Mouse (Mus musculus) gastrocnemius, postnatal 14 days (tissue): ENCODE data around the gene Vat1l. TPM values are rescaled to one million over a fixed set of nuclear protein-coding genes. Genes with fewer than 3 reads are reported as not detected.

Experiments used
- DNase-seq: peaks from one replicate; pipeline ENCODE4 v3.0.0; 2021; ENCODE audit warnings: mixed read lengths
- intact Hi-C: fragments of 180-260 bp; cut with DNase I; formaldehyde crosslinking; loops from one replicate; pipeline ENCODE4 v1.15.1; 2025; ENCODE audit warnings: low total_unique reads
- long read RNA-seq, 2 experiments: library from polyadenylated mRNA; stranded (forward); transcript quantifications; one replicate each; pipeline ENCODE4 v2.0.0; 2021
- total RNA-seq, 2 experiments: library from RNA; stranded (reverse); gene quantifications; 2 replicates each; pipeline ENCODE4 v1.2.3; 2021

Gene Vat1l
- 1 to 10 TPM in 1 of 2 experiments, under 1 TPM in 1; 0.66 to 6.0 TPM for total RNA-seq
- long read RNA-seq, experiment 1: 0 reads
- long read RNA-seq, experiment 2: 0 reads

DNA sequence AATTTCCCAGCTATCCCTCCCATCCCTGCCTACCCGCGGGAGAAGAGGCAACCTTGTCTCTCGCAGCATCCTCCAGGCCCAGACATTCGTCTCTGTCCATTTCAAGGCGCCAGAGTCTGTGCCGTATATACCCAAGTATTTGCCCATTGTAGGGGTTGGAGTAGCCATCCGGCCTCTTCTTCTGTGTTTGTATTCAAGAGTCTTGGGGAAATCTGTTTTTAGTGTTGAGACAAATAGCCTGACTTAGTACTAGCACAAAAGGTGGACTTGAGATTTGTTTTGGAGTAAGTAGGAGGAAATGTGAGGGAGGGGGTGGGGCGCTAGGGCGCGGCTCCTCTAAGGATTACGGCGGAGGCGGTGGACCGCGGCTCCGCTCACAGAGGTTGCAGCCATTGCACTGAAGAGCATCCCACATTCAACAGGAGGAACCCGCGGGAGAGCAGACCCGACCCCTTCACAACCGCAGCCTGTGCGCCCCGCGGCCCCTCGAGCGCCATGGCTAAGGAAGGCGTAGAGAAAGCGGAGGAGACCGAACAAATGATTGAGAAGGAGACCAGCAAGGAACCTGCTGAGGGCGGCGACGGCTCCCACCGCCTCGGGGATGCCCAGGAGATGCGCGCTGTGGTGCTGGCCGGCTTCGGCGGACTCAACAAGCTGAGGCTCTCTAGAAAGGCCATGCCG is at the start of gene Vat1l:
Vat1l (plus strand) TSS at position 392 of the 681 bp plus-strand sequence.
- no peak for DNase-seq
- intact Hi-C loops: no loop called here

DNA sequence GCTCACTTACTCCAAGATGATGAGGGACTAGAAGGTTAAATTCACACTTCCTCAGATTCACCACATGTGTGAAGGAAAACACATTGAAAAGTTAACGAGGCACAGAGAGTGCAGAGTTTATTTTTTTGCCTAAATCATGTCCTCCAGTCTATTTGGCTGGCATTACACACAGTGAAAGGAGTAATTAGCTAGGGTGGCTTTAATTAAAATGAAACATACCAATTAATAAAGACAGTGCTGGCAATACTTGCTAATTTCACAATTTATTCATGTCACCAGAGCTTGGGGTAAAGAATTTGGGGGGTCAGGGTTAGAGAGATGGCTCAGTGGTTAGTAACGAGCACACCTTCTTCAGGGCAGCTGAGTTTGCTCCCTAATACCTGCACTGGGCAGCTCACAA is 46.8 kb upstream of the Vat1l start:
- intact Hi-C loops: no loop called here
- no peak for DNase-seq

DNA sequence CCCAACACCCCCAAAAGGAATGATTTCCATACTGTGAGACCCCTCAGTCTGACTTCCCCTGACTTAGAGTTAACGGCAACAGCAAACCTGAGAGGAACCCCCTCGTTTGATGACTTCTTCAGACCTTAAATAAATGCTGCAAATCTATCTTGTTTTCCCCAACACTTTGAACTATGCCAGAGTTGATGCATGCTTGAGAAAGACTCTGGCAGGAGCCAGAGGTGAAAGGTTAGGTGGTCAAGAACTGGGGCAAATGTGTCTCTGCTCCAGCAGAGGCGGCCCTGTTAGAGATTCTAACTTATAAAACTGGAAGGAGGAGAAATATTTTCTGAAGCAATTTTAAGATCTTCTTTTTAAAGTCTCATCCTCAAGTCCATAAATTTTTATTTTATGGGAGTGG is 45.7 kb upstream of the Vat1l start:
- intact Hi-C loops: no loop called here
- DNase-seq: no peak

DNA sequence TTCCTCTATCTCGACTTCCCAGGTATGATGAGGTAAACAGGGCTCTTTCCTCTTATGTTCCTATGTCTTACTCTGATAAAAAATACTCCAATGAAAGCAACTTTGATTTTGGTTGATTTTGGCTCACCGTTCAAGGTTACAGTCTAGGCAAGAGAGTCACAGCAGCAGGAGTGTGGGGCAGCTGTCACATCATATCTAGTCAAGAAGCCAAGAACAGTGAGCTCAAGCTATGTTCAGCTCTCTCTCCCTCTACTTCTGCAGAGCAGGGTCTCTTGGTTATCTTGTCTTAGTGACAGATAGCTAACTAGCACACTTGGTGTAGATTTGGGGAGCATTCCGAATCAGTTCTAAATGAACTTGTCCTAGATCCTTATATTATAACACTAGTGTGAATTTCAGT is 41.5 kb upstream of the Vat1l start:
- no peak for DNase-seq
- intact Hi-C loops: no loop called here

DNA sequence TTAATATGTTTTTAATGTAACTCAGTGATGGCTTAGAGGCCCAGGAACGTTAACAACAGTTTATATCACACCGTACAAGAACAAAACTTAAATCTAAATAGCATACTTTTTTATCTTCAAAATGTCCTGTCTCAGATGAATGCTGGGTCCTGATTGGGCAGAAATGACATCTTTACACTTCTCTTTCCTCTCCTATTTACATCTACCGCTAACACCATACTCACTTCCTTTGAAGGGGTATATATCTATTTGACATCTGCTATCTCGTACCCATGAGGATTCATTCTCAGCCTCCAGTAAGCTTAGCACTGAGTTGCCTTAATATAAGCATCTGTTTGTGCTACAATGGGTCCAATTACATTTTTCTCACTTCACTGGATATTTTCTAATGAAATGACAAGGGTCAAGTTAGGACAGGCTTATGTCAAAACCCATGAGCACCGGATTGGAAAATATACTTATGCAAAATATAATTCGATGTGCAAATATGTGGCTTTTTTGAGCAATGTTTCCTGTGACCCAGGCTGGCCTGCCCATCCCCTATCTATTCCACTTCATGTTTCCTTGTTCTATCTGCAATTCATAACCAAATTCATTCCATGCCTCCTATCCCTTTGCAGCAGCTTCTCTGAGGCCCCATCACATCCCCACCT is 40.8 kb upstream of the Vat1l start:
- intact Hi-C loops: no loop called here
- no peak for DNase-seq

DNA sequence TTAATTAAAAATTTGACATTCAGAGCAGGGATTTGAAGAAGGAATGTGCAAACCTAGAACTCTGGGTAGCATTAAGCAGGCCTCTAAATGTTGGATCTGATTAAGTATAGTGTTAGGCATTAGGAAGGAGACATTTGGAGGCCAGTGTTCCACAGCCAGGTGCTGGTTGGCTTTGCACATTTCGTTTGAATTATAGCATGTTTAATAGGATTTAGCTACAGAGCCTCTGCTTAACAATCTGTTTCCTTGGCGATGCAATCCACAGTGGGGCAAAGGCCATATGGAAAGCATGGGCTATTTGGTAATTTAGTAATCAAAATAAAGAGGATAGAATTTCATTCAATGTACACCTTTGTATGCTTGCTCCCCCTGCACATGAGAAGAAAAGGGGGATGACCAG is 39.7 kb upstream of the Vat1l start:
- DNase-seq: no peak
- intact Hi-C loops: no loop called here

DNA sequence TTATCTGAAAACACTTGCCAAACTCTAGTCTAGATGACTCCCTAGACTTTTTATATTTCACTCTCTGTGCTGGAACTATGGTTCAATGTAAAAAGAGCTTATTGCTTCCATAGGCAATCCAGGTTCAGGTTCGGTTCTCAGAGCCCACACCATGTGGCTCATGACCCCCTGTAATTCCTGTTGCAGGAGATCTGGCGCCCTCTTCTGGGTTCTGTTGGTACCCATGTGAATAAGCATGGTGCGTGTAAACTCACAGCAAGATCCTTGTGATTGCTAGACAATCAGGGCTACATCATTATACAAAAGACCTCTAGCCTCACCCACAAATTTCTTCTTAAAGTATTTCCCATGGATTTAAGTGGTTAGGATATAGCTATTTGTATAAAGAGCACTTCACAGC is 28.7 kb upstream of the Vat1l start:
- intact Hi-C loops: no loop called here
- no peak for DNase-seq

DNA sequence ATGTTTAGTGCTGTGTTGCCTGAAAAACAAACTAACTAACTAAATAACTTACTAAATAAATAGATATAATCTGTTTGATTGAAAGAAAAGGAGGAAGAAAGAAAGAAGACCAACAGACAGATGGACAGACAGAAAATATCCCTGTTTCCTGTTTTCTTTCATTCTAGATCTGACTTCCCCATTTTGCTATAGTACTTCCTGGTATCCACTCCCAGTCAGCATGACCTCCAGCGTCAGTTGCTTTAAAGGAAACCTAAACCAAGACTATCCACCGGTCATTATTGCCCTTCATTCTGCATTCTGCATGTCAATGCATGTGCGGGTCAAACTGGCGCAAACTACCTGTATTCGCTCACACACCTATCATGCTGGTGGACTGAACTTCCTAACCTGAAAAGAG is 12.1 kb upstream of the Vat1l start:
- no peak for DNase-seq
- intact Hi-C loops: no loop called here

DNA sequence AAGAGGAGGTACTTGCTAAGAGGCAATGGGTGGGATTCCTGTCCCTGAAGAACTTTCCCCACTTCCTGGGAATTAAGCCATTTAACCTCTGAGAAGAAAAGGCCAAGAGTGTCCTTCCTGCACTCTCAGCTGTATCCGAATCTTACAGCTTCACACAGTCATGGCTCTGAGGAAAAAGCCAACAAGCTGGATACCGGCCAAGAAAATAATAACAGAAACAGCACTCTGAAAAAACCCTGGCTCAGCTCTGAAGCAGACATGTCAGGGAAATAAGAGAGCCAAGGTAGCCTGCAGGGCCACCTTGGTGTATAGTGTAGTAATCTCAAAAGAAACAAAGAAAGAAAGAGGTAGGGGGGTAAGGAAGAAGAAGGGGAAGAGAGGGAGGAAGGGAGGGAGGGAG is 6.4 kb upstream of the Vat1l start:
- no peak for DNase-seq
- intact Hi-C loops: no loop called here

DNA sequence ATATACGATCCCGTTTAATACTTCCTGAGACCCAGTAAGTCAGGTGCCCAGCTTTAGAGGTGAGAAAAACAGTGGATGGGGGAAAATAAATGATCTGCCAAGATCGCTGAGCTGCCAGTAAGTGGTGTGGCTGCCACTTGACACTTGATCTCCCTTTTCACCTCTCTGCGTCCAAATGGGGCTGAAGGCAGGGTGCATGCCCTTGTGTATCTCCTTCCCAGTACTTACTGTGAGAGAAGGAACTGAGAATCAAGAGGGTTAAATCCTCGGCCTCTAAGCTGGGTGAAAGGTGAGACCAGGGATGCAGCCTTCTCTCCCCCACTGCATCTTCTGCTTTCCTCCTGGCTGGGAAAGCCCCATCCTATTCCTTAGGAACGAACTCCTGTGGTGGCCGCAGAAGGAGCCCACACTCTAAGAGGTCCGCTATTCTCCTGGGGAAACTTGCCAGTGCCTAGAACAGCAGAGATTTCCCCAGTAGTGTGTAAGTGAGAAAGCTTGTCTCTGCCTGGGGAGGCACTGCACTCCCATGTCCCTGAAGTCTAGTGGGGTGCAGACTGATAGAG is 1.1 kb downstream of the Vat1l start:
- DNase-seq: no peak
- intact Hi-C loops: no loop called here

DNA sequence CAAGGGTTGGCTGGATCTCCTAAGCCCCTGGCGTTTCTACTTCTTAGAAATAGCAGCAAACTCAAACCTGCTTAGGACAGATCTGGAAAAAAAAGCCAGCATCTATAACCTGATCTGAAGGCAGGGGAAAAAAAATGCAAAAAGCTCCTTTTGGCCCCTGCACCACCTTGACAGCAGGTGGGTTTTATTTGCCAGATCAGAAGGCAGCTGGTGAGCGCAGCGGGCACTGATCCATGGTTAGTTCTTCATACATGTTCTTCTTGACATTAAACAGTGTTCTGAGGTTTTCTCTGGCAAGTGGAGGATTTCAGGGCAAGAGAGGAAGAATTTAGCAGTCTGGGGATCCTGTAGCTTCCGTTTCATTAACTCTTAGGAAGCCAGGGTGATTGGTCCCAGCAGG is 1.6 kb downstream of the Vat1l start:
- intact Hi-C loops: no loop called here
- DNase-seq: no peak

DNA sequence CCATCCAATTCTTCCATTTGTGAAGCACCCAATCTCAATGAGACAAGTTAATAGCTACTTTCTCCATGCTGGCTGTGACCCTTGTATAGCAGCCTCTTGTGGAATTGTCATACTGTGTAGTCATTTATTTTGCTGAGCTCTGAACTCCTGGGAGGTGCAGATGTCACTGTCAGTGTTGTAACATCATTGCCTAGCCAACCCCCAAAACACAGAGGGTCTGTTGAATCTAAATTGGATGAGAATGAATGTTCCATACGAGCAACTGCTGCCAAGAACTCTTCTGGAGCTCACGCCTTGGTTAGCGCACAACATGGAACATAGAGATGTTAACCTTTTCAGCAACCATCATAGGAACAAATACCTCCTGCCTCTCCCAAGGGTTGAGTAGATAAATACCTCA is 15.4 kb downstream of the Vat1l start:
- DNase-seq: no peak
- intact Hi-C loops: no loop called here

DNA sequence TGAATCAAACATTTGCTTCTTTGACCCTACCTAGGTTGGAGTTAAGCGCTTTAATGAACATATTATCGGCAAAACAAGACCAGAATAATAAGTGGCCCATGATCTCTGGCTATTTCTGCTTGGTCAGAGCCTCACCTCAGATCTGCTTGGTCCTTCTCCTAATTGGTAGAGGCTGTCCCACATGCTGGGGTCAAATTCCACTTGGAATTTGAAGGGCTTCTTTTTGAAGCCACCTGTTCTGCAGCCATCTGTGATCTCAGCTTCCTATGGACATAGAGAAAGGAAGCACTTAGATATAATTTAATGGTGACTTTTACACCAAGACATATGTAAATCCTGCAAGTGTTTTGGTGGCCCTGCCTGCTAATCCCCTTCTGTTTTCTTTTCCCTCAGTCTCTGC is 16.6 kb downstream of the Vat1l start:
- intact Hi-C loops: no loop called here
- no peak for DNase-seq

DNA sequence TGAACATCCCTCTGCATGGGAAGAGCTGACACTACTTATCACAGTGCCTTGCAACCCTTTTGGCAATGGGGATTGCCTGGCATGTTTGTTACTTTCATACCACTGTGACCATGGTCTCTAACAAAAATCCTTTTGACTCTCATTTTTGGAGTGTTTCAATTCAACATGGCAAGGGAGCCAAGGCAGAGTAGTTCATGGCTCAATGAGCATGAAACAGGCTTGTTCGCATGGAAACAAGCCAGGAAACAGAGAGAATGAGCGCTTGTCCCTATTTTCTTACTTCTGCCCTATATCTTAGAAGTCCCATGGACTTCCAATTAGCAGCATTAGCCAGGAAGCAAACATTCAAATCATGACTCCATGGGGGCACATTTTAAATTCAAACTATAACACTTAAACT is 18.6 kb downstream of the Vat1l start:
- intact Hi-C loops: no loop called here
- no peak for DNase-seq

DNA sequence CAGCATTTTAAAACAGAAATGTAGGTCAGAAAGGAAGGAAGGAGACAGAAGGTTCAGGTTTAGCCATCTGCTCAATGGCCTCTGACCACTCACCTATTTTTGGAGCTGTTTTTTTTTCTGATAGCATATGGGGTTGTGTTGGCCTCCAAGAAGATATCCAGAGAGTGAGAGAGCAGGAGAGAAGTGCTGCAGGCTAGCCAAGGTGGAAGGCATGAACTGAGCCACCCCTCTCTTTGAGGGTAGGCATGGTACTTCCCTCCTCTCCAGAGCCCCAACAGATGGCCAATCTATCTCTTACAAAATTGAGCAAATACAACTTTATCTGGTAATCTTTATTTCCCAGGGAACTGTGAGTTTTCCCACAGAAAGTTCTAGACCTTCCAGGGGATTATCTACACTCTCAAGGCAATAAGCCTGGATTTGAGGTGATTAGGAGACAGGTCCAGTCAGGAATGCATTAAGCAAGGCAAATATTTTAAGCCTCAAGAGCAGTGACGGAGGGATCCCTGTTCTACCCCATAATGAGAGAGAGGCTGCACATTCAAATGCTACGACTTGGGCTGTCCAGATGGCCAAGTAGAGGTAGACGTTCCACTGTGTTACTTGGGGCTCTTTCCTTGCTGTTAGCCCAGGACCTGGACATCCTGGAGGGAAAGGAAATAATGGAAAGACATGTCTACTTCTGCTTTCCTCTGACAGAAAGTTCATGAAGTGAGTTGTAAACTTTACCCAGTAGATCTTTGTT is 46.1 kb downstream of the Vat1l start:
- intact Hi-C loops: no loop called here

DNA sequence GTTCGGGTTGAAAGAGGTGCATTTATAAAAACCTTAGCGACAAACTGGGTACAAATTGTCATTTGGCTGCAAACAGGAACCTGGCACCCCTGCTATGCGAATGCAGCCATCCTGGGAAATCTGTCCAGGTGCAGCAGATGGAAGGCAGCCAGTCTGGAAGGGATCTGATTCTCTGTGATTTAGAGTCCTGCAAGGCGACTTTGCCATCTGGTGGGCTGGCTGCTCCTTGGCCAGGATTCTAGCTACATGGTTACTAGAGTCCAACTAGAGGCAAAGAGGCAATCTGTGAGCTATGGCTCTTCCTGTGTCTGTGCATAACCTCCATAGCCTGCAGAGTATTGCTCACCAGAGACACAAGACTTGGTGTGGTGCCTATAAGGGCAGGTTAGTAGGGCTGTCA is 53.3 kb downstream of the Vat1l start:
- DNase-seq: no peak
- intact Hi-C loops: no loop called here

More for the DNA sequence above, 46.1 kb downstream of the Vat1l start:
- no peak for DNase-seq

DNA sequence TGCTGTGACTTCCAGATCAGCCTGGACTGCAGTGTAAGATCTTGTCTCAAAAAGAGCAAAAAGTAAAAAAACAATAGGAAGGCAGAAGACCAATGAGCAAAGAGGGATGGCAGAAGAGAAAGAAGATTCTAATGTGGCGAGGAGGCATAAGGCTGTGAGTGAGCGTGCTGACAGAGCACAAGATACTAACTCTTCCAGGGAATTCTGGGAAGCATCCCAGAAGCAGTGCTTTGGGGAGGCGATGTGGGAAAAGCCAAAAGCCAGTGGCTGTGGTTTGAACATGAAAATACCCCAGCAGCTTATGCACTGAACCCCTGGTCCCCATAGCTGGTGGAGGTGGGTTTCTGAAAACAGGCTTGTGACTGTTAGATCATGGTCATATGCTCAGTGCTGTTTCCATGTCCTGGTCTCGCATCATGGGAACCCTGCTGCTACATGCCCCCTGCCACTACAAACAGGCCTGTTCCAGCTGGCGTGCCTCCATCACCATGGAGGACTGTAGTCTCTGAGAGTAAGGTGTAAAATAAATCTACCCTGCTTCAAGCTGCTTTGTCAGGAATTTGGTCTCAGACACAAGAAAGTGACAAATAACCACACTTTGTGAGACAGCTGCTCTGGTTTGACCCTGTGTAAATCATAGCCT is 54.4 kb downstream of the Vat1l start:
- intact Hi-C loops: no loop called here
- no peak for DNase-seq

DNA sequence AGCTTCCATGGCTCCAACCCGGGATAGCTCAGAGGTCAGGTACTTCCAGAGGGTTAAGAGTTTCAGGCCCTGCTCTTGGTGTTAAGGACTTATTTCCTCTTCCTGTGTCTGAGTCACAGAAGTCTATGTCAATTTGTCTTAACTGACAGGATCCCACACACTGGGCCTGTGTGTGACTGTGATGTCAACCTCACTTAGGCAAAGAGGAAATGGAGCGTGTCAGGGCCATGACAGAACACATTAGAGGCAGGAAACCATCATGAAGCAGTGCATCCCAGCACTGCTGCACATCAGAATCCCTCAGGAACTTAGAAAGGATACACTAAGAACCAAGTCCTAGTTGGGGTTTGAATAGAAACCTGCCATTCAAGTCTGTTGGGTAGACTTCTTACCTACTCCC is 56.9 kb downstream of the Vat1l start:
- intact Hi-C loops: no loop called here

DNA sequence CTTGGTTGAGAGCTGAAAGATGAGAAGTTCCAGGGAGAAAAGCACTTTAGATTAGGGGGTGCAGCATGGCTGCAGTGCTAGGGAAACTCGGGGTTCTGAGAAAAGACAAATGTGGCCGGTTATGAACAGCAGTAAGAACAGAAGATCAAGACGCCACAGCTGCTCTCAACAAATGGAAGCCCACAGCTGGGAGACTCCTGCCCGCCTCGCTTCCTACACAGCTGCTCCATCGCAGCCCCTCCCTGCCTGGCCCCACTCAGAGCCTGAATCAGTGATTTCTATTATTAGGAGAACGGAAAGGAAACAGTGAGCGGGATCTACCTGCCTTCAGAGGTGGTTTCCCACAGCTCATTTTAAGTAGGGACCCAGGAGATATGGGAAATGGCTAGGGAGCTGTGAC is 69.1 kb downstream of the Vat1l start:
- intact Hi-C loops: no loop called here
- DNase-seq: no peak

More for the DNA sequence above, 56.9 kb downstream of the Vat1l start:
- no peak for DNase-seq

DNA sequence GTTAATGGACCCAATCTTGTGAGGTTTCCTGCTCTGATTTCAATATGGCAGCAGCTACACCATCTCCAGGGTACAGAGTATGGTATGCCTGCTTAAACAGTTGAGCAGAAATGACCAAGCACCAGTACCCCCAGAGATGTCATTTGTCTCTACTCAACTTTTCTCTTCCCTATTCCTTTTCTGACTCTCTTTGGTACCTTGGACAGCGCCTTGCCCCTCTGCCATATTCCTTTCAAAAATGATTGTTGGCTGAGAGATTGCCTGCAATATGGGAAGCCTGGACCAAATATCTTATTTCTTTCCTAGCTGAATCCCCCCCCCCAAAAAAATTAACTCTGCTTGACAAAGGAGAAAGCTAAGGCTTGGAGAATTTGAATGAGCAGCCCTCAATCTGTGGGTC is 75.7 kb downstream of the Vat1l start:
- no peak for DNase-seq
- intact Hi-C loops: no loop called here
